Mouse (Mus musculus) myocyte (in vitro differentiated cells): Measurements from ENCODE around the gene Gata2.

Source experiments
- CEBPB ChIP-seq: IDR thresholded peaks from 2 replicates; pipeline ENCODE4 v1.6.1; 2011; ENCODE audit warnings: mild to moderate bottlenecking, moderate library complexity; ENCODE audit not compliant: poor library complexity, insufficient read depth, severe bottlenecking
- E2F4 ChIP-seq: IDR thresholded peaks from one replicate; pipeline ENCODE4 v1.6.1; 2011; ENCODE audit warnings: mild to moderate bottlenecking, control low read depth, moderate library complexity; ENCODE audit not compliant: insufficient read depth
- MAX ChIP-seq: IDR thresholded peaks from one replicate; pipeline ENCODE4 v1.6.1; 2011; ENCODE audit warnings: low read depth, mild to moderate bottlenecking, control low read depth
- MYOD1 ChIP-seq, 3 experiments: IDR thresholded peaks; one replicate each; pipeline ENCODE4 v1.6.1; 2011; ENCODE audit warnings: control low read depth in 2 of 3, low read depth in 2 of 3, mild to moderate bottlenecking in 2 of 3, moderate library complexity in 1 of 3; ENCODE audit not compliant: insufficient read length in 2 of 3, control insufficient read depth in 1 of 3
- MYOG ChIP-seq, 3 experiments: IDR thresholded peaks; one replicate each; pipeline ENCODE4 v1.6.1; 2011; ENCODE audit warnings: control low read depth in 2 of 3, low read depth in 2 of 3, mild to moderate bottlenecking in 2 of 3; ENCODE audit not compliant: insufficient read length in 2 of 3, control insufficient read depth in 1 of 3, insufficient read depth in 1 of 3
- POLR2A ChIP-seq: IDR thresholded peaks from one replicate; pipeline ENCODE4 v1.6.1; 2011; ENCODE audit warnings: low read depth, mild to moderate bottlenecking, control low read depth, moderate library complexity; ENCODE audit not compliant: insufficient read length
- POLR2AphosphoS2 ChIP-seq: IDR thresholded peaks from one replicate; pipeline ENCODE4 v1.6.1; 2011; ENCODE audit warnings: low read depth, control low read depth; ENCODE audit not compliant: insufficient read length
- TCF3 ChIP-seq: IDR thresholded peaks from one replicate; pipeline ENCODE4 v1.6.1; 2011; ENCODE audit warnings: low read depth, control low read depth; ENCODE audit not compliant: insufficient read length

DNA sequence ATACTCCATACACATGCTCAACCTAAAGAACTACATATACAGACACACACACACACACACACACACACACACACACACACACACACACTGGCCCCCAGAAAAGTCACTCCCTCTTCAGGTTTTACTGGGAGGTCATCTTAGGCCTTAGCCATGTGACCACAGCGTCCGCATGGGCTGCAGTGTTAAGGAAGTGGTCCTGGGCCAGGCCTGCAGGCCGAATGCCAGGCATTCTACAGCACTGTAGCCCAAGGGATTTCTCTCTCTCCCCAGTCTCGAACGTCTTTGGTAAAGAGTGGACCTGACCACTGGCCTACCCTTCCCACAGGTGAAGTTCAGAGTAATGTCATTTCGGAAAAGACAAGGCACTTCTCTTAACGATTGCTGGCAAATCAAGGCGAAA lies 47.1 kb upstream of the Gata2 start:
- TF ChIP-seq MYOG (IDR thresholded peaks at IDR 0.05; ENCODE audit: control insufficient read depth in 1 of 3, insufficient read depth in 1 of 3, insufficient read length in 2 of 3, low read depth in 2 of 3) (no peak), MYOD1 (IDR thresholded peaks at IDR 0.05; ENCODE audit: control insufficient read depth in 1 of 3, insufficient read length in 2 of 3, low read depth in 2 of 3) (no peak), POLR2A (no peak), MAX (no peak), TCF3 (no peak), POLR2AphosphoS2 (no peak), CEBPB (no peak), E2F4 (no peak)
